Comparison of ENCODE assay signal across 8 mouse cellular contexts in the genomic region with DNA sequence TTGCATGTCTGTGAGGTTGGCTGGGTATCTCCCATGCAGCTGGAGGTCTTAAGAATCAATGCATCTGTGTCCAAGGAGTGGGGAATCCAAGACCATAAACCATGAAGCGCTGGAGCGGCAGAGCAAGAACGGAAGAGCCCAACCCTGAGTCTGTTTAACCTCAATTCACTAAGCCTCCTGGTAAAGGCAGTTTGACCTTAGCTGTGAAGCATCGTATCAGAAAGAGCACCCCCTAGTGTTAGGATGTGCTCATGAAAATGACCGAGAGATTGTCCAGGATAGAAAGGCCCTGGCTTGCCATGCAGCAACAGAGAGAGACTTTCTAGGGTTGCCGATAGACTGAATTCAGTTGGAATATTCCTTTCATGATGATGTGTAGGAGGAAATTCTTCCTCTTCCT.
DNase-seq lines count a peak whose midpoint lies in the region; ATAC-seq lines count a peak whose summit lies in the region.

No protein-coding gene starts in this region.

- no peaks in the 10 kb centered on the region for H3K9me3 ChIP-seq in embryonic facial prominence, embryonic 10.5 days

- H3K4me3 ChIP-seq in embryonic facial prominence, embryonic 10.5 days, result no peak overlapping the region

- peaks cover 24% of the 10 kb centered on the region for H3K4me1 ChIP-seq in embryonic facial prominence, embryonic 10.5 days

- H3K27ac ChIP-seq in embryonic facial prominence, embryonic 10.5 days (replicated peaks), result no peak overlapping the region

- 0 out of 2 replicates have a peak, but pooled peaks have one; percentile 66 for ATAC-seq in frontal cortex, adult (ENCODE audit: low TSS enrichment)

- no peak for DNase-seq in frontal cortex, postnatal 25 days (ENCODE audit: low spot score in 2 of 2)
- DNase-seq in urinary bladder, postnatal 25 days (ENCODE audit: low spot score), result peak; percentile 19
- DNase-seq in urinary bladder, adult 2 months (ENCODE audit: low spot score), result no peak
- DNase-seq in embryonic facial prominence, embryonic 10.5 days (ENCODE audit: low spot score), result peak; percentile 41
- DNase-seq in kidney, postnatal 14 days, result peak; percentile 66
- DNase-seq in mesoderm, embryonic 11.5 days (ENCODE audit: low read depth, low spot score), result peak; percentile 73
- DNase-seq in right cerebral cortex, postnatal 10 days (ENCODE audit: low spot score in 2 of 2), result no peak

- no peaks in the 10 kb centered on the region for H3K27me3 ChIP-seq in embryonic facial prominence, embryonic 10.5 days (replicated peaks; ENCODE audit: low read depth, poor library complexity, severe bottlenecking)

- 37% methylated on average over 6 of the region's 6 CpGs for WGBS in embryonic facial prominence, embryonic 10.5 days

- H3K36me3 ChIP-seq in embryonic facial prominence, embryonic 10.5 days (replicated peaks), result peaks cover 40% of the 10 kb centered on the region

Comparison
In these comparisons a context has a peak if more than half of its experiments do, and no peak if none do; other contexts are left out.
1. DNase-seq: peak in urinary bladder, postnatal 25 days (single experiment), embryonic facial prominence, embryonic 10.5 days (single experiment), kidney, postnatal 14 days (single experiment) and mesoderm, embryonic 11.5 days (single experiment); none in frontal cortex, postnatal 25 days (0 of 2), urinary bladder, adult 2 months (single experiment) and right cerebral cortex, postnatal 10 days (0 of 2).